Mouse (Mus musculus) heart, postnatal 0 days (tissue): ENCODE results near the gene Shisa3. TPM values are rescaled to one million over a fixed set of nuclear protein-coding genes. Genes with fewer than 3 reads are reported as not detected.
A peak's percentile ranks its signal among the peaks of the same experiment; 100 is the strongest.

ENCODE experiments used
- ATAC-seq: fragments of 200-750 bp; cut with Nextera tagmentation; 2 replicates; pipeline ENCODE4 v1.8.0; 2017; ENCODE audit warnings: low read depth, moderate number of reproducible peaks, moderate library complexity; ENCODE audit not compliant: insufficient read depth
- DNase-seq: peaks from one replicate; pipeline ENCODE4 v3.0.0-alpha.2; 2016; ENCODE audit warnings: low spot score
- H3K27ac ChIP-seq: fragments of 300-500 bp; sonication (generic); 2 replicates; pipeline ENCODE4 v1.5.1; 2014; ENCODE audit warnings: low read depth, mild to moderate bottlenecking
- H3K27me3 ChIP-seq: fragments of 300-500 bp; sonication (generic); 2 replicates; pipeline ENCODE4 v1.6.1; 2014; ENCODE audit warnings: low read length, mixed read lengths; ENCODE audit not compliant: control insufficient read depth, insufficient read depth
- H3K36me3 ChIP-seq: fragments of 300-500 bp; sonication (generic); replicated peaks from 2 replicates; pipeline ENCODE4 v1.6.1; 2014; ENCODE audit warnings: low read length, mixed read lengths; ENCODE audit not compliant: control insufficient read depth, insufficient read depth
- H3K4me1 ChIP-seq: fragments of 300-500 bp; sonication (generic); 2 replicates; pipeline ENCODE4 v1.6.1; 2014; ENCODE audit warnings: antibody characterized with exemption; ENCODE audit not compliant: control insufficient read depth, insufficient read depth
- H3K4me2 ChIP-seq: fragments of 300-500 bp; sonication (generic); 2 replicates; pipeline ENCODE4 v1.6.1; 2014; ENCODE audit warnings: low read depth, mild to moderate bottlenecking, low read length, moderate library complexity
- H3K4me3 ChIP-seq: fragments of 300-500 bp; sonication (generic); 2 replicates; pipeline ENCODE4 v1.5.1; 2014; ENCODE audit warnings: low read depth, low read length
- H3K9ac ChIP-seq: fragments of 300-500 bp; sonication (generic); replicated peaks from 2 replicates; pipeline ENCODE4 v1.6.1; 2014; ENCODE audit warnings: low read depth, low read length, mixed read lengths
- H3K9me3 ChIP-seq: fragments of 300-500 bp; sonication (generic); replicated peaks from 2 replicates; pipeline ENCODE4 v1.6.1; 2016; ENCODE audit warnings: low read length; ENCODE audit not compliant: control insufficient read depth
- CTCF ChIP-seq: IDR thresholded peaks from 2 replicates; pipeline ENCODE4 v1.5.1; 2016; ENCODE audit warnings: antibody characterized with exemption, control low read depth, low read depth
- EP300 ChIP-seq: IDR thresholded peaks from 2 replicates; pipeline ENCODE4 v1.6.1; 2016; ENCODE audit warnings: antibody characterized with exemption, low read depth
- WGBS: fragments of 180-500 bp; shearing (Covaris S2); extraction: QIAGEN DNeasy Blood & Tissue Kit; methylation state at CpG from one replicate; pipeline ENCODE4 v1.1.7; 2014; 5-methylcytosine and 5-hydroxymethylcytosine counted together
- polyA plus RNA-seq: library from polyadenylated mRNA; unstranded; fragments of >200 nt; fragmentation: Nextera tagmentation; extraction: Ambion mirVana; gene quantifications from 2 replicates; pipeline ENCODE4 v1.2.1, GENCODE M21; 2015
- total RNA-seq: library from RNA; depleted of rRNA; stranded (reverse); fragments of >200 nt; gene quantifications from 2 replicates; pipeline ENCODE4 v1.2.3, GENCODE M21; 2014; ENCODE audit warnings: low replicate concordance

Gene Shisa3
- total and polyA plus RNA-seq, 2 experiments from 2014 or later: 0.67 to 4.3 TPM

- Histone ChIP-seq H3K4me3 (no peak overlapping the region), H3K27ac (no peak overlapping the region), H3K9ac (no peak overlapping the region), H3K9me3 (no peaks in the 10 kb centered on the region), H3K4me2 (no peak overlapping the region), H3K27me3 (no peaks in the 10 kb centered on the region), H3K4me1 (no peaks in the 10 kb centered on the region), H3K36me3 (no peaks in the 10 kb centered on the region)
- DNase-seq (no peak), ATAC-seq (no peak)
- no peak for TF ChIP-seq EP300
- TF ChIP-seq CTCF: no peak
- WGBS: 88% methylated on average over 2 of the region's 2 CpGs
Measured at GRCm38 (mm10) chr5:67575705-67576104, 32.0 kb upstream of the Shisa3 start.

GRCm38 (mm10) chr5:67579725-67580633 is 27.7 kb upstream of the Shisa3 start:
- H3K9ac ChIP-seq: no peak overlapping the region
- no peaks in the 10 kb centered on the region for H3K27me3 ChIP-seq
- TF ChIP-seq CTCF (peak; percentile 41), EP300 (no peak)
- DNase-seq (peak; percentile 34), ATAC-seq (no peak)
- no peaks in the 10 kb centered on the region for H3K4me1 ChIP-seq
- no peak overlapping the region for H3K4me3 ChIP-seq
- H3K9me3 ChIP-seq: no peaks in the 10 kb centered on the region
- 39% methylated on average over 6 of the region's 6 CpGs for whole genome bisulfite sequencing
- H3K36me3 ChIP-seq: no peaks in the 10 kb centered on the region
- no peak overlapping the region for H3K27ac ChIP-seq
- no peak overlapping the region for H3K4me2 ChIP-seq

GRCm38 (mm10) chr5:67595070-67595469 is 12.6 kb upstream of the Shisa3 start:
- Histone ChIP-seq H3K36me3 (no peaks in the 10 kb centered on the region), H3K9me3 (no peaks in the 10 kb centered on the region), H3K27me3 (no peaks in the 10 kb centered on the region), H3K9ac (no peak overlapping the region), H3K4me3 (no peak overlapping the region), H3K27ac (no peak overlapping the region), H3K4me1 (no peaks in the 10 kb centered on the region), H3K4me2 (no peak overlapping the region)
- TF ChIP-seq EP300: no peak
- no peak for TF ChIP-seq CTCF
- 47% methylated on average over 1 of the region's 1 CpGs for WGBS
- DNase-seq (no peak), ATAC-seq (no peak; the same call in 1 of the 2 replicates)

- Histone ChIP-seq H3K9ac (no peak overlapping the region), H3K27ac (no peak overlapping the region), H3K36me3 (no peaks in the 10 kb centered on the region), H3K9me3 (no peaks in the 10 kb centered on the region), H3K4me2 (no peak overlapping the region), H3K4me1 (no peaks in the 10 kb centered on the region), H3K27me3 (no peaks in the 10 kb centered on the region), H3K4me3 (no peak overlapping the region)
- ATAC-seq (no peak), DNase-seq (no peak)
- WGBS: 74% methylated on average over 7 of the region's 7 CpGs
- TF ChIP-seq EP300 (no peak), CTCF (no peak)
Measured at GRCm38 (mm10) chr5:67595629-67596028, 12.1 kb upstream of the Shisa3 start.

GRCm38 (mm10) chr5:67599935-67600334 is 7.7 kb upstream of the Shisa3 start:
- no peaks in the 10 kb centered on the region for H3K4me1 ChIP-seq
- no peak overlapping the region for H3K9ac ChIP-seq
- no peak for TF ChIP-seq CTCF
- no peak for TF ChIP-seq EP300
- H3K36me3 ChIP-seq: no peaks in the 10 kb centered on the region
- no peak overlapping the region for H3K4me2 ChIP-seq
- 81% methylated on average over 9 of the region's 9 CpGs for WGBS
- no peak overlapping the region for H3K27ac ChIP-seq
- peaks cover 14% of the 10 kb centered on the region; the same call in 1 of the 2 replicates for H3K27me3 ChIP-seq
- DNase-seq (no peak), ATAC-seq (no peak)
- no peak overlapping the region for H3K4me3 ChIP-seq
- H3K9me3 ChIP-seq: no peaks in the 10 kb centered on the region
